Comparison of ENCODE assay signal across 8 mouse cellular contexts in the genomic region with DNA sequence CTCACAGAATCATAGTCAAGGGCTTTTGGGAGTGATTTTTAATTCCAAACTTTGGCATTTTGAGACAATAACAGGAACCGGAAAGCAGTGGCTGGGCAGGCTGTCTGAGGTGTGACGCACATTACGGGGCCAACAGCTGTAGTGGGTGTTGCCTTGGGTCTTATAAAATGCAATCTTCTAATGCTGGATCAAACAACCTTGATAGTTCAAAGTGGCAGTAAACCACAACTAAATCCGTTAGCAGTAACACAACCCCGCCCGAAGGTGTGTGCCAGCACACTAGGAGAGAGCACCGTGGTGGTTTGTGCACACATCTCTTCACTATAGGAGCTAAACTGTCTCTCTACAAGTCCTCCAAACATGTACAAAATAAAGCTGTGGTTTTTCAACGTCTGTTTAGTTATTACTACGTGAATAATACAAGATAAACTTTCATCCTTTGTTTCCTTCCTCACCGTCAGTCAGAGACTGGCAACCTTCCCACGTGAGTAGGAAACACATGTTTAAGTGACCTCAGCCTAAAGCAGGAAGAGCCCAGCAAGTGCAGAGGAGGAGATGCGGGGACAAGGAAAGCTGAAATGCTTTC.
A peak's percentile ranks its signal among the peaks of the same experiment; 100 is the strongest.
DNase-seq lines count a peak whose midpoint lies in the region; ATAC-seq lines count a peak whose summit lies in the region.

No protein-coding gene starts in this region.

- ATAC-seq in neutrophil, adult 5-6 weeks (ENCODE audit: extremely low read depth, insufficient number of reproducible peaks, low FRiP score, poor library complexity, severe bottlenecking) = peak; percentile 82
- no peak for ATAC-seq in frontal cortex, adult (ENCODE audit: low TSS enrichment)

- intact Hi-C loops in heart, postnatal 14 days (cut with DNase I) = loop anchor here (5.0 to 10.0 kb wide), 2 partner anchors 72 to 159 kb away; partner anchors contain the start of gene Dph5

- DNase-seq in 416B (ENCODE audit: low read depth) (peak; percentile 96), liver (peak; percentile 40)
- peak; percentile 33 for DNase-seq in adrenal gland, postnatal 36 days
- DNase-seq in heart, postnatal 14 days = peak; percentile 46 to 63
- DNase-seq in retina, postnatal 1 day = no peak
- no peak for DNase-seq in cerebellum, adult 18-20 months

Comparison
In these comparisons a context has a peak if more than half of its experiments do, and no peak if none do; other contexts are left out.
1. DNase-seq: peak in 416B (single experiment), adrenal gland, postnatal 36 days (2 of 2), heart, postnatal 14 days (2 of 2) and liver (single experiment); none in retina, postnatal 1 day (single experiment) and cerebellum, adult 18-20 months (0 of 2).